Mouse (Mus musculus) urinary bladder, adult 2 months (tissue): ENCODE measurements at regions not wholly inside any gene's neighbourhood (a gene's known extent, or its start where the extent isn't known, plus 50 kb on each side); places are given as distances from the start of the nearest gene placed in this dataset.

Experiments
- DNase-seq: peaks from one replicate; pipeline ENCODE4 v3.0.0; 2022; ENCODE audit warnings: low spot score

GRCm38 (mm10) chr17:4796241-4796640, 197.9 kb upstream of the Arid1b start:
- no peak for DNase-seq

GRCm38 (mm10) chr17:4804013-4804412, 190.1 kb upstream of the Arid1b start:
- DNase-seq = no peak

- DNase-seq = no peak
These were observed 188.1 kb upstream of the Arid1b start for GRCm38 (mm10) chr17:4806051-4806450.

- DNase-seq = no peak
These were observed 185.2 kb upstream of the Arid1b start for GRCm38 (mm10) chr17:4808926-4809325.

GRCm38 (mm10) chr17:4813232-4813631, 180.9 kb upstream of the Arid1b start:
- no peak for DNase-seq

GRCm38 (mm10) chr17:4813666-4814065, 180.5 kb upstream of the Arid1b start:
- DNase-seq = no peak

GRCm38 (mm10) chr17:4825221-4825895, 168.8 kb upstream of the Arid1b start:
- no peak for DNase-seq

GRCm38 (mm10) chr17:4834065-4834464, 160.1 kb upstream of the Arid1b start:
- peak; percentile 21 for DNase-seq

GRCm38 (mm10) chr17:4834571-4834970, 159.6 kb upstream of the Arid1b start:
- no peak for DNase-seq

- DNase-seq = no peak
These were observed 158.9 kb upstream of the Arid1b start for GRCm38 (mm10) chr17:4835065-4835705.

- DNase-seq = no peak
These were observed 154.0 kb upstream of the Arid1b start for GRCm38 (mm10) chr17:4840123-4840522.

- no peak for DNase-seq
These were observed 135.8 kb upstream of the Arid1b start for GRCm38 (mm10) chr17:4858304-4858703.

GRCm38 (mm10) chr17:4864901-4865300, 129.2 kb upstream of the Arid1b start:
- no peak for DNase-seq

GRCm38 (mm10) chr17:4865621-4866020, 128.5 kb upstream of the Arid1b start:
- DNase-seq = no peak

- no peak for DNase-seq
These were observed 127.9 kb upstream of the Arid1b start for GRCm38 (mm10) chr17:4866026-4866896.

- no peak for DNase-seq
These were observed 127.0 kb upstream of the Arid1b start for GRCm38 (mm10) chr17:4867083-4867482.

- DNase-seq = no peak
These were observed 126.2 kb upstream of the Arid1b start for GRCm38 (mm10) chr17:4867754-4868445.

GRCm38 (mm10) chr17:4868446-4868825, 125.7 kb upstream of the Arid1b start:
- no peak for DNase-seq

GRCm38 (mm10) chr17:4868861-4869260, 125.3 kb upstream of the Arid1b start:
- no peak for DNase-seq

GRCm38 (mm10) chr17:4871267-4871666, 122.9 kb upstream of the Arid1b start:
- no peak for DNase-seq

- DNase-seq = no peak
These were observed 119.7 kb upstream of the Arid1b start for GRCm38 (mm10) chr17:4874459-4874858.
